Mouse (Mus musculus) lung, postnatal 0 days (tissue): Measurements from ENCODE around the gene Deup1.

Source experiments
- CTCF ChIP-seq: IDR thresholded peaks from 2 replicates; pipeline ENCODE4 v1.5.1; 2016; ENCODE audit warnings: antibody characterized with exemption, mild to moderate bottlenecking
- EP300 ChIP-seq: IDR thresholded peaks from 2 replicates; pipeline ENCODE4 v1.6.1; 2016; ENCODE audit warnings: antibody characterized with exemption, mild to moderate bottlenecking, control low read depth

DNA sequence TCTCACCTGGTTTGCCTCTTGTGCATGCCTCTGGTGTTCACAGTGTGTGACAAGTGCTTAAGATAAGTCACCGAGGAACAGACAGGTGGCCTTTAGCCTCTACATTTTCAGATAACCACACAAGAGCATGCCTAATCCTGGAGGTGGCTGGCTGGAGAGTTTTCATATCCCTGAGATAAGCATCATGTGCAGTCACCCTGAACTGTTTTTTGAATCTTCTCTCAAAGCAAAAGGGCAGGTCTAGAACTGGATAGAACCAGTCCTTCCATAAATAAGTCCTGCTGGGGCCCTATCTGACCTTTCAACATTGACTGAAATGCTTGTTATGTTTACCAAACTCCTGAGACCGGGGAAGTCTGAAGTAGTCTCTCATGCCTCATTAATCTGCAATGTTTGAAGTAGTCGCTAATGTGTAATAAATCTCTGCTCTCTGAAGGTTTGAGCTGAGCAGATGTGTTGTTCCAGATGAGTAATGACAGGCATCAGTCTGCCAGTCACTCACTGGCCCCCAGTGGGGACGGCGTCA, 42.3 kb upstream of the Deup1 start:
- TF ChIP-seq CTCF (no peak), EP300 (peak; percentile 67; the same call in 1 of the 2 replicates)
